Mouse (Mus musculus) ovary, postnatal 10 days (tissue): ENCODE measurements at regions not wholly inside any gene's neighbourhood (a gene's known extent, or its start where the extent isn't known, plus 50 kb on each side); places are given as distances from the start of the nearest gene placed in this dataset.

Experiments used
- DNase-seq: peaks from one replicate; pipeline ENCODE4 v3.0.0; 2022; ENCODE audit warnings: low spot score

DNA sequence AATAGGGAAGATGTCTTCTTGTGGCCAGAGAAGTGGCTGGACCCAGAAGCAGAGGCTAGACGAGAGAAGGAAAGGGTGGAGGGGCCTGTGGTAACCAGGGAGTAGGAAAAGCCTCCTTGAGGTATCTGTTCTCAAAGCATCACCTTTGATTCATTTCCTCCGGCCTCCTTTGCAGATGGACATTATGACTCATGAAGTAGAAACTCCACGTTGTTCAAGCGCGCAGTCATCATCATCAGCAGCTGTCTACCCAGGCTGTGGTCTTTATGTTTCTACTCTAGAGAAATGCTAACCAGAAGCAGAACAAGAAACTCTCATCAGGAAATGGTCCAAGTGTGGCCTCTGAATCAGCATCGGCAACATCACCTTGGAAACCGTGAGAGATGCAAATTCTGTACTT lies 50.3 kb upstream of the Acpp start:
- DNase-seq = no peak
